Mouse (Mus musculus) limb, embryonic 10.5 days (tissue): Measurements from ENCODE around the gene Olfr68. TPM values are rescaled to one million over a fixed set of nuclear protein-coding genes. Genes with fewer than 3 reads are reported as not detected.
"Not testable (repeated sequence)": the region's sequence is repeated elsewhere in the genome, so short reads cannot be mapped to it uniquely, and the experiment has no call there.

Experiments used
- DNase-seq: peaks from one replicate; pipeline ENCODE4 v3.0.0-alpha.2; 2017; ENCODE audit warnings: low spot score
- H3K27ac ChIP-seq: fragments of 300-500 bp; sonication (generic); 2 replicates; pipeline ENCODE4 v1.5.1; 2016; ENCODE audit warnings: mild to moderate bottlenecking
- H3K27me3 ChIP-seq: fragments of 300-500 bp; sonication (generic); 2 replicates; pipeline ENCODE4 v1.6.1; 2016; ENCODE audit warnings: low read depth, mild to moderate bottlenecking; ENCODE audit not compliant: poor library complexity, severe bottlenecking
- H3K36me3 ChIP-seq: fragments of 300-500 bp; sonication (generic); 2 replicates; pipeline ENCODE4 v1.6.1; 2016; ENCODE audit warnings: mild to moderate bottlenecking, moderate library complexity
- H3K4me1 ChIP-seq: fragments of 300-500 bp; sonication (generic); 2 replicates; pipeline ENCODE4 v1.6.1; 2016
- H3K4me3 ChIP-seq: fragments of 300-500 bp; sonication (generic); 2 replicates; pipeline ENCODE4 v1.5.1; 2016; ENCODE audit warnings: mild to moderate bottlenecking, moderate library complexity
- H3K9me3 ChIP-seq: fragments of 300-500 bp; sonication (generic); replicated peaks from 2 replicates; pipeline ENCODE4 v1.6.1; 2016; ENCODE audit warnings: mild to moderate bottlenecking
- WGBS: fragments of 180-500 bp; shearing (Covaris S2); methylation state at CpG from one replicate; pipeline ENCODE4 v1.1.7; 2016; 5-methylcytosine and 5-hydroxymethylcytosine counted together
- polyA plus RNA-seq: library from polyadenylated mRNA; unstranded; fragments of >200 nt; fragmentation: Nextera tagmentation; extraction: Ambion mirVana; gene quantifications from 2 replicates; pipeline ENCODE4 v1.2.1, GENCODE M21; 2016

Olfr68 gene
- polyA plus RNA-seq = not detected in 2 replicates

- no peak within 1 kb of the TSS for H3K27ac ChIP-seq
- H3K27me3 ChIP-seq = no peaks in the 10 kb centered on the region
- no peak within 1 kb of the TSS for H3K4me3 ChIP-seq
- DNase-seq = no peak
- WGBS = 85% methylated on average over 3 of the region's 3 CpGs
- no peaks in the 10 kb centered on the region for H3K9me3 ChIP-seq
- no peaks in the 10 kb centered on the region for H3K4me1 ChIP-seq
- H3K36me3 ChIP-seq = no peaks in the 10 kb centered on the region
Observed at GRCm38 (mm10) chr7:103779598-103779997, at the start of gene Olfr68. TSS of gene Olfr68 (minus strand) at chr7:103779698.

- Histone ChIP-seq H3K4me3 (no peak within 1 kb of the TSS), H3K4me1 (no peaks in the 10 kb centered on the region), H3K36me3 (no peaks in the 10 kb centered on the region), H3K27ac (no peak within 1 kb of the TSS), H3K27me3 (no peaks in the 10 kb centered on the region), H3K9me3 (no peaks in the 10 kb centered on the region)
- DNase-seq = no peak
- WGBS = 93% methylated on average over 4 of the region's 4 CpGs
Observed at GRCm38 (mm10) chr7:103827808-103828207, 48.3 kb upstream of the Olfr68 start, which contains the start of gene Hbb-bs. TSS of gene Hbb-bs (minus strand) at chr7:103828096.

GRCm38 (mm10) chr7:103827139-103827538, 47.6 kb upstream of the Olfr68 start:
- no CpG with 5 or more reads among the region's 2 CpGs for WGBS
- not testable (repeated sequence) for H3K4me1 ChIP-seq

GRCm38 (mm10) chr7:103826255-103826887, 46.9 kb upstream of the Olfr68 start:
- H3K27ac ChIP-seq = no peak overlapping the region
- WGBS = 84% methylated on average over 3 of the region's 3 CpGs
- DNase-seq = no peak
- H3K4me3 ChIP-seq = no peak overlapping the region
- H3K36me3 ChIP-seq = no peaks in the 10 kb centered on the region
- H3K4me1 ChIP-seq = no peaks in the 10 kb centered on the region
- no peaks in the 10 kb centered on the region for H3K27me3 ChIP-seq
- no peaks in the 10 kb centered on the region for H3K9me3 ChIP-seq

More at GRCm38 (mm10) chr7:103827139-103827538, 47.6 kb upstream of the Olfr68 start:
- H3K36me3 ChIP-seq, H3K9me3 ChIP-seq, H3K4me3 ChIP-seq, H3K27ac ChIP-seq, DNase-seq, H3K27me3 ChIP-seq: not testable (repeated sequence)

- H3K36me3 ChIP-seq = no peaks in the 10 kb centered on the region
- DNase-seq = no peak
- H3K27me3 ChIP-seq = no peaks in the 10 kb centered on the region
- no peaks in the 10 kb centered on the region for H3K4me1 ChIP-seq
- H3K9me3 ChIP-seq = no peaks in the 10 kb centered on the region
- no peak overlapping the region for H3K27ac ChIP-seq
- no peak overlapping the region for H3K4me3 ChIP-seq
- 95% methylated on average over 3 of the region's 3 CpGs for WGBS
Observed at GRCm38 (mm10) chr7:103825536-103826254, 46.2 kb upstream of the Olfr68 start.

GRCm38 (mm10) chr7:103824597-103824996, 45.1 kb upstream of the Olfr68 start:
- Histone ChIP-seq H3K9me3 (no peaks in the 10 kb centered on the region), H3K27ac (no peak overlapping the region)
- WGBS = 95% methylated on average over 2 of the region's 2 CpGs

GRCm38 (mm10) chr7:103815085-103815484, 35.6 kb upstream of the Olfr68 start:
- DNase-seq, H3K4me3 ChIP-seq, H3K4me1 ChIP-seq, H3K36me3 ChIP-seq, H3K9me3 ChIP-seq, H3K27me3 ChIP-seq, H3K27ac ChIP-seq: not testable (repeated sequence)
- 100% methylated on average over 1 of the region's 2 CpGs for WGBS

More at GRCm38 (mm10) chr7:103824597-103824996, 45.1 kb upstream of the Olfr68 start:
- Histone ChIP-seq H3K27me3 (no peaks in the 10 kb centered on the region), H3K36me3 (no peaks in the 10 kb centered on the region), H3K4me1 (no peaks in the 10 kb centered on the region), H3K4me3 (no peak overlapping the region)
- no peak for DNase-seq

- no peak within 1 kb of the TSS for H3K27ac ChIP-seq
- DNase-seq = no peak
- H3K27me3 ChIP-seq = no peaks in the 10 kb centered on the region
- 84% methylated on average over 3 of the region's 3 CpGs for WGBS
- H3K4me1 ChIP-seq = no peaks in the 10 kb centered on the region
- no peaks in the 10 kb centered on the region for H3K36me3 ChIP-seq
- no peaks in the 10 kb centered on the region for H3K9me3 ChIP-seq
- no peak within 1 kb of the TSS for H3K4me3 ChIP-seq
Observed at GRCm38 (mm10) chr7:103813766-103814165, 34.3 kb upstream of the Olfr68 start, which contains the start of gene Hbb-bt. TSS of gene Hbb-bt (minus strand) at chr7:103813996.

GRCm38 (mm10) chr7:103813152-103813551, 33.7 kb upstream of the Olfr68 start:
- H3K36me3 ChIP-seq, DNase-seq, H3K4me1 ChIP-seq, H3K9me3 ChIP-seq, H3K27me3 ChIP-seq, H3K4me3 ChIP-seq, H3K27ac ChIP-seq: not testable (repeated sequence)
- no CpG with 5 or more reads among the region's 3 CpGs for WGBS

GRCm38 (mm10) chr7:103812174-103812573, 32.7 kb upstream of the Olfr68 start:
- Histone ChIP-seq H3K4me3 (no peak overlapping the region), H3K27ac (no peak overlapping the region), H3K36me3 (no peaks in the 10 kb centered on the region), H3K9me3 (no peaks in the 10 kb centered on the region), H3K27me3 (no peaks in the 10 kb centered on the region), H3K4me1 (no peaks in the 10 kb centered on the region)
- DNase-seq = no peak
- WGBS = 81% methylated on average over 1 of the region's 1 CpGs

GRCm38 (mm10) chr7:103811223-103811845, 31.8 kb upstream of the Olfr68 start:
- H3K27me3 ChIP-seq = no peaks in the 10 kb centered on the region
- H3K27ac ChIP-seq = no peak overlapping the region
- H3K4me3 ChIP-seq = no peak overlapping the region
- H3K36me3 ChIP-seq = no peaks in the 10 kb centered on the region
- WGBS = 75% methylated on average over 1 of the region's 1 CpGs
- no peaks in the 10 kb centered on the region for H3K9me3 ChIP-seq
- no peaks in the 10 kb centered on the region for H3K4me1 ChIP-seq
- no peak for DNase-seq

GRCm38 (mm10) chr7:103810746-103811145, 31.2 kb upstream of the Olfr68 start:
- WGBS = 86% methylated on average over 3 of the region's 3 CpGs
- DNase-seq = no peak

GRCm38 (mm10) chr7:103810296-103810695, 30.8 kb upstream of the Olfr68 start:
- H3K9me3 ChIP-seq = no peaks in the 10 kb centered on the region
- H3K27me3 ChIP-seq = no peaks in the 10 kb centered on the region
- 84% methylated on average over 1 of the region's 1 CpGs for WGBS
- no peak overlapping the region for H3K4me3 ChIP-seq
- H3K36me3 ChIP-seq = no peaks in the 10 kb centered on the region
- H3K4me1 ChIP-seq = no peaks in the 10 kb centered on the region
- no peak for DNase-seq
- no peak overlapping the region for H3K27ac ChIP-seq

More at GRCm38 (mm10) chr7:103810746-103811145, 31.2 kb upstream of the Olfr68 start:
- Histone ChIP-seq H3K36me3 (no peaks in the 10 kb centered on the region), H3K27ac (no peak overlapping the region), H3K27me3 (no peaks in the 10 kb centered on the region), H3K4me3 (no peak overlapping the region), H3K9me3 (no peaks in the 10 kb centered on the region), H3K4me1 (no peaks in the 10 kb centered on the region)
